Mouse (Mus musculus) stomach, postnatal 0 days (tissue): Measurements from ENCODE around the gene Fut8.

Source experiments
- CTCF ChIP-seq: IDR thresholded peaks from 2 replicates; pipeline ENCODE4 v1.5.1; 2016; ENCODE audit warnings: antibody characterized with exemption, low read depth, mild to moderate bottlenecking, moderate library complexity
- EP300 ChIP-seq: optimal IDR thresholded peaks from 2 replicates; pipeline ENCODE3; 2016; ENCODE audit warnings: antibody characterized with exemption

GRCm38 (mm10) chr12:77198253-77198652 is 39.7 kb upstream of the Fut8 start:
- no peak for TF ChIP-seq CTCF
- no peak for TF ChIP-seq EP300
